Mouse (Mus musculus): Measurements from ENCODE around the gene Rab43.

- TF ChIP-seq CTCF (IDR thresholded peaks at IDR 0.05; ENCODE audit: control insufficient read depth, insufficient read depth, insufficient read length) (no peak), USF1 (IDR thresholded peaks at IDR 0.05; ENCODE audit: low read depth) (no peak), MAX (IDR thresholded peaks at IDR 0.05) (no peak)
Measured at GRCm38 (mm10) chr6:87762161-87762560, 49.8 kb downstream of the Rab43 start.
